Mouse (Mus musculus): ENCODE measurements around the gene Pisd. TPM values are rescaled to one million over a fixed set of nuclear protein-coding genes. Genes with fewer than 3 reads are reported as not detected.
A peak's percentile ranks its signal among the peaks of the same experiment; 100 is the strongest.
"Not testable (repeated sequence)": the region's sequence is repeated elsewhere in the genome, so short reads cannot be mapped to it uniquely, and the experiment has no call there.

Gene Pisd
- polyA plus RNA-seq, 1 experiment from 2014 or later, result 76.6 TPM

- no peaks in the 10 kb centered on the region for H3K27me3 ChIP-seq
- WGBS, result 51% methylated on average over 9 of the region's 9 CpGs
- ATAC-seq, result peak; percentile 65
- no peaks in the 10 kb centered on the region; the same call in 1 of the 2 replicates for H3K36me3 ChIP-seq (ENCODE audit: poor library complexity, severe bottlenecking)
- no peaks in the 10 kb centered on the region for H3K9me3 ChIP-seq (replicated peaks)
- peak overlapping the region; percentile 20; the same call in 1 of the 2 replicates for H3K4me2 ChIP-seq
- peak overlapping the region; percentile 76 for H3K27ac ChIP-seq
- peak overlapping the region; percentile 37; the same call in 1 of the 2 replicates for H3K9ac ChIP-seq
- H3K4me1 ChIP-seq, result peaks cover 26% of the 10 kb centered on the region
- H3K4me3 ChIP-seq, result no peak overlapping the region
Observed at GRCm38 (mm10) chr5:32742149-32742548, 43.3 kb downstream of the Pisd start.

- H3K9me3 ChIP-seq (replicated peaks); H3K9ac ChIP-seq; H3K36me3 ChIP-seq (ENCODE audit: poor library complexity, severe bottlenecking); H3K4me3 ChIP-seq; H3K27me3 ChIP-seq: not testable (repeated sequence)
- Histone ChIP-seq H3K4me1 (peaks cover 24% of the 10 kb centered on the region), H3K27ac (peak overlapping the region; percentile 76), H3K4me2 (peak overlapping the region; percentile 20; the same call in 1 of the 2 replicates)
- 52% methylated on average over 4 of the region's 4 CpGs for WGBS
- peak; percentile 54 for ATAC-seq
Observed at GRCm38 (mm10) chr5:32741377-32741776, 44.1 kb downstream of the Pisd start.

GRCm38 (mm10) chr5:32740850-32741249, 44.6 kb downstream of the Pisd start:
- H3K4me3 ChIP-seq; H3K9ac ChIP-seq; H3K36me3 ChIP-seq (ENCODE audit: poor library complexity, severe bottlenecking); H3K27me3 ChIP-seq; ATAC-seq; H3K4me2 ChIP-seq; H3K9me3 ChIP-seq (replicated peaks): not testable (repeated sequence)
- peak overlapping the region; percentile 48 for H3K27ac ChIP-seq
- peaks cover 19% of the 10 kb centered on the region for H3K4me1 ChIP-seq
- 78% methylated on average over 8 of the region's 8 CpGs for WGBS

- peaks cover 8% of the 10 kb centered on the region for H3K36me3 ChIP-seq (ENCODE audit: poor library complexity, severe bottlenecking)
- no peaks in the 10 kb centered on the region for H3K27me3 ChIP-seq
- ATAC-seq, result no peak
- H3K4me1 ChIP-seq, result peaks cover 19% of the 10 kb centered on the region
- H3K4me2 ChIP-seq, result no peak overlapping the region
- no peak overlapping the region for H3K9ac ChIP-seq
- WGBS, result 98% methylated on average over 3 of the region's 3 CpGs
- no peaks in the 10 kb centered on the region for H3K9me3 ChIP-seq (replicated peaks)
- no peak overlapping the region for H3K27ac ChIP-seq
- no peak overlapping the region for H3K4me3 ChIP-seq
Observed at GRCm38 (mm10) chr5:32740138-32740537, 45.3 kb downstream of the Pisd start.

DNA sequence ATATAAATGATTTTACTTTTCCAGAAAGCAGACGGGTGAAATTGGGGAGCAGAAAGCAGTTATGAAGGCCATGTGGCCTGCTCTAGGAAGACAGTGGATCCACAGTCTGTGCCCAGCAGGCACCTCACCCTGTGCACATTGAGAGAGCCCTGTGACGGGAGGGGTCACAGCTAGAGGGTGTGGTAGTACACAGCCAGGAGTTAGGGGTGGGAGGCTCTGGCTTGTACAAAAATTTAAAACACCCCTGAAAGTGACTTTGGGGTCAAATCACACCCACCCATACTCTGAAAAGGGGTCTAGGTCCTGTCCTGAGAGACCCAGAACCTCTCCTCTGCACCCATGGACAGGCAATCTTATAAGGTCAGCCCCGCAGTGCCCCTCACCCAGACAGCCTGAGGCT, 48.7 kb downstream of the Pisd start:
- peaks cover 21% of the 10 kb centered on the region for H3K36me3 ChIP-seq (ENCODE audit: poor library complexity, severe bottlenecking)
- peaks cover 10% of the 10 kb centered on the region; the same call in 1 of the 2 replicates for H3K4me1 ChIP-seq
- 95% methylated on average over 3 of the region's 3 CpGs for WGBS
- not testable (repeated sequence) for H3K4me3 ChIP-seq; H3K4me2 ChIP-seq; H3K9me3 ChIP-seq (replicated peaks); H3K27me3 ChIP-seq; H3K27ac ChIP-seq; H3K9ac ChIP-seq
- peak; percentile 43; the same call in 1 of the 2 replicates for ATAC-seq

DNA sequence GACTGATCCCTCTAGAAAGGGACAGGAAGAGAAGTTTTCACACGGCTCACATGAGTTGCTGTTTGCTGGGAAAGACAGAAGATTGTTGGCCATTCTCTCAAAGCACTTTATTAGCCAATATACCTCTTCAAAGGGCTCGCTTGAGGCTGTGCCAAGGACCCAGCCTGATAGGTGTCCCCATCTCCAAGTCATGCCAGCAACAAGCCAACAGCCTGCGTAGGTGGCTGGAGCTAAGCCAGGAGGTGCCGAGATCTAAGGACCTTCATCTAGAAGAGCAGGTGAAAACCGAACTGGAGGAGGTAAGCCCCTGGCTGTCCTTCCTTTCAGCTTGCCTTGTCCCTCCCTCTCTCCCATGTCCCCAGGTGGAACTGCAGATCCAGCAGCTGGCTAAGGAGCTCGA, 49.7 kb downstream of the Pisd start:
- H3K4me3 ChIP-seq, result no peak overlapping the region
- H3K27ac ChIP-seq, result no peak overlapping the region
- H3K9ac ChIP-seq, result no peak overlapping the region
- no peak for ATAC-seq
- H3K36me3 ChIP-seq (ENCODE audit: poor library complexity, severe bottlenecking), result peaks cover 21% of the 10 kb centered on the region
- H3K9me3 ChIP-seq (replicated peaks), result no peaks in the 10 kb centered on the region
- 0 out of 2 replicates have a peak, but pooled peaks cover under 1% of the 10 kb centered on the region for H3K4me1 ChIP-seq
- H3K4me2 ChIP-seq, result no peak overlapping the region
- WGBS, result 91% methylated on average over 6 of the region's 6 CpGs
- H3K27me3 ChIP-seq, result no peaks in the 10 kb centered on the region

DNA sequence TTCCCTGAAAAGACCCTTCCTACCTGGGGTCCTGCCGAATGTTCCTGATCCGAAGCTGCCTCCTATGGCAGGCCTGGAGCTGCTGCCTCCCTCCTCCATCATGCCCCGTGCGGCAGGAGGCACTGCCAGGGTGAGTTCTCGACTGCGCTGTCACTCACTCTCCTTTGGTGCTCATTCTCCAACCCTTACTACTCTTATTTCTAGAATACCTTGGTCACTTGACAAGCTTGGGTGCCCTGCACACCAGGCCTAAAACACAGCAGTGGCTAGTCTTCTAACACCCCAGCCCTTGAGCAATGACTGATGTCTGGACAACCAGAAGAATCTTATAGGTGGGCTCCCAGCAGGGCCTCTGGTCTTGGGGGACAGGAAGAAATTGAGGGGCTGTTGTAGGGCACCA, 51.6 kb downstream of the Pisd start:
- H3K27me3 ChIP-seq; H3K4me1 ChIP-seq; H3K9me3 ChIP-seq (replicated peaks); H3K4me3 ChIP-seq; H3K27ac ChIP-seq; H3K9ac ChIP-seq; H3K4me2 ChIP-seq: not testable (repeated sequence)
- WGBS, result 95% methylated on average over 6 of the region's 6 CpGs
- 0 out of 2 replicates have a peak, but pooled peaks have one; percentile 27 for ATAC-seq
- H3K36me3 ChIP-seq (ENCODE audit: poor library complexity, severe bottlenecking), result peaks cover 25% of the 10 kb centered on the region

DNA sequence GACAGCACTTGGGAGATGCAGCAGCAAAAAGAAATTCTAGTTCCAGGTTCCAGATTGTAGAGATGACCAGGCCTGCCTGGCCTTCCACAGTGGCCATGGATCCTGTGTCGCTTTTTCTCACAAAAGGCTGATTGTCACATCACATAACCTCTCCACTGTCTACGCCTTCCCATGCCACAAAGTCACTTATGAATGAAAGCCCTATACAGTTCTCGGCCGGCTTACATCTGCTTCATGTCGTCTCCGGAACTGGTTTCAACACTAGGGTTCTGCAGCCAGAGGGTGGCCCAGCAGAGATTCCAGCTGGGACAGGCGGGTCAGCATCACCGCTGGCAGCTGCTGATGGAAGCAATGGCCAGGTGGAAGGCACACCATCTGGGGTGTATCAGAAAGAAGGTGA, 56.6 kb downstream of the Pisd start:
- Histone ChIP-seq H3K27me3 (no peaks in the 10 kb centered on the region), H3K36me3 (ENCODE audit: poor library complexity, severe bottlenecking) (peaks cover 10% of the 10 kb centered on the region; the same call in 1 of the 2 replicates), H3K9ac (no peak overlapping the region), H3K4me2 (no peak overlapping the region), H3K9me3 (replicated peaks) (no peaks in the 10 kb centered on the region), H3K27ac (no peak overlapping the region), H3K4me1 (no peaks in the 10 kb centered on the region), H3K4me3 (no peak overlapping the region)
- no peak for ATAC-seq
- WGBS, result 93% methylated on average over 8 of the region's 8 CpGs

GRCm38 (mm10) chr5:32728300-32728699, 57.1 kb downstream of the Pisd start:
- Histone ChIP-seq H3K4me1 (no peaks in the 10 kb centered on the region), H3K4me2 (no peak overlapping the region), H3K27ac (no peak overlapping the region), H3K27me3 (no peaks in the 10 kb centered on the region), H3K9me3 (replicated peaks) (no peaks in the 10 kb centered on the region), H3K9ac (no peak overlapping the region), H3K36me3 (ENCODE audit: poor library complexity, severe bottlenecking) (peaks cover 4% of the 10 kb centered on the region; the same call in 1 of the 2 replicates), H3K4me3 (no peak overlapping the region)
- ATAC-seq, result no peak
- 94% methylated on average over 7 of the region's 7 CpGs for WGBS

DNA sequence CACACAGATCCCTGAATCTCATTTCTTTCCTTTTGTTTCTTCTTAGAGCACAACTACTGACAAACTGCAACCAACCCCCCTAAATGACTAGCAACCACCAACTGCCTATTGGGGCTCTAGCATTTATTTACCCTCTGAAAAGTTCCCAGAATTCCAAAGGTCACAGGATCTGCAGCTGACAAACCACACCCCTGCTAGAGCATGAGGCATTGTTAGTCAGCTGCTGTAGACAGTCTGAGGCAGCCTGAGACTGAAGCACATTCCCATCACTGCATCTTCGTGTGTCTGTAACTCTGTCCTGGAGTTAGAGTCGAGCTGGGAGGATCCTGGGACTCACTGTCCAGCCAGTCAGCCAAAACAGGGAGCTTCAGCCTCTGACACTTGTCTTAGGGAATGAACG, 60.0 kb downstream of the Pisd start:
- H3K9me3 ChIP-seq (replicated peaks); ATAC-seq; H3K36me3 ChIP-seq (ENCODE audit: poor library complexity, severe bottlenecking); H3K27ac ChIP-seq; H3K27me3 ChIP-seq; H3K9ac ChIP-seq; H3K4me1 ChIP-seq; H3K4me3 ChIP-seq; H3K4me2 ChIP-seq: not testable (repeated sequence)
- 71% methylated on average over 3 of the region's 3 CpGs for WGBS

DNA sequence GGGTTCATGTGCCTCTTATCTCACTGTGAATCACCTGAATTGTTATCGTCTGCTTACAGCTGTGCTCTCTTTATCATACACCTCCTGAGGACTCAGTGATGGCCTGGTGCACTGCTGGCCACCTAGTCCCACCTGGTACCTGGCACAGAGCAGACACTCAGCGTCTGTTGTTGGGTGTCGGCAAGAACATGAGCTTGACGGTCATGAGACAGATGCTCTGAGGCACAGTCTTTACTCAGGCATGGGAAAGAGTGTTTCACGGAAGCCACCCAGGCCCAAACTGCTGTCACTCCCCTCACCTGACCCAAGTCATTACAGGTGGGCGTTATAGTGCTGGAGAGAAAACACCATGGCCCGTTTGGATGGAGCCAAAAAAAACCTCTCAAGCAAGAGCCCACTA, 61.5 kb downstream of the Pisd start:
- ATAC-seq, result no peak

DNA sequence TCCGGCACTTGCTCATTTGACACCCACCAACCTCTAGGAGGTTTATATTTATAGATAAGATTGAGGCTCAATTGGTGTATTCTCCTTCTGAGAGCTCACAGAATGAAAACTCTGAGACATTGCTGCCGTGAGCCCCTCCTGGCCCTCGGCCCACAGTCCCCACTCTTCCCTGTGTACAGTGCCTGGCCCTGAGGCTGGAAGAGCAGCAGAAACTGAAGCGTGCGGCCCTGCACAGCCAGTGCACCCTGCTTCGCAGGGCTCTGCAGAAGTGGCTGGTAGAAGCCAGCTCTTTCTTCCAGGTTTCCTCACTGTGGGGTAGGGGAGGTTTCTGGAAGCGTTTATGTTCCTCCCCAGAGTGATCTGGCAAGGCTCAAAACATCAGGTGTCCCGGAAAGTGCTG, 62.7 kb downstream of the Pisd start:
- not testable (repeated sequence) for ATAC-seq

More for the DNA sequence above, 61.5 kb downstream of the Pisd start:
- H3K27ac ChIP-seq, result no peak overlapping the region
- 87% methylated on average over 7 of the region's 7 CpGs for WGBS
- H3K27me3 ChIP-seq, result no peaks in the 10 kb centered on the region
- H3K9ac ChIP-seq, result no peak overlapping the region
- H3K4me3 ChIP-seq, result no peak overlapping the region
- H3K4me2 ChIP-seq, result no peak overlapping the region
- no peaks in the 10 kb centered on the region for H3K4me1 ChIP-seq
- no peaks in the 10 kb centered on the region for H3K9me3 ChIP-seq (replicated peaks)
- no peaks in the 10 kb centered on the region for H3K36me3 ChIP-seq (ENCODE audit: poor library complexity, severe bottlenecking)

GRCm38 (mm10) chr5:32722263-32722662, 63.2 kb downstream of the Pisd start:
- 74% methylated on average over 7 of the region's 7 CpGs for WGBS
- ATAC-seq, result no peak
- no peaks in the 10 kb centered on the region for H3K4me1 ChIP-seq
- H3K36me3 ChIP-seq (ENCODE audit: poor library complexity, severe bottlenecking), result no peaks in the 10 kb centered on the region
- H3K27me3 ChIP-seq, result no peaks in the 10 kb centered on the region
- H3K9ac ChIP-seq, result no peak overlapping the region
- H3K27ac ChIP-seq, result no peak overlapping the region
- H3K9me3 ChIP-seq (replicated peaks), result no peaks in the 10 kb centered on the region
- H3K4me2 ChIP-seq, result no peak overlapping the region
- no peak overlapping the region for H3K4me3 ChIP-seq

More for the DNA sequence above, 62.7 kb downstream of the Pisd start:
- H3K4me2 ChIP-seq; H3K9me3 ChIP-seq (replicated peaks); H3K27ac ChIP-seq; H3K27me3 ChIP-seq; H3K9ac ChIP-seq; H3K4me3 ChIP-seq; H3K4me1 ChIP-seq; H3K36me3 ChIP-seq (ENCODE audit: poor library complexity, severe bottlenecking): not testable (repeated sequence)
- WGBS, result 89% methylated on average over 8 of the region's 8 CpGs
